In the genomic region with DNA sequence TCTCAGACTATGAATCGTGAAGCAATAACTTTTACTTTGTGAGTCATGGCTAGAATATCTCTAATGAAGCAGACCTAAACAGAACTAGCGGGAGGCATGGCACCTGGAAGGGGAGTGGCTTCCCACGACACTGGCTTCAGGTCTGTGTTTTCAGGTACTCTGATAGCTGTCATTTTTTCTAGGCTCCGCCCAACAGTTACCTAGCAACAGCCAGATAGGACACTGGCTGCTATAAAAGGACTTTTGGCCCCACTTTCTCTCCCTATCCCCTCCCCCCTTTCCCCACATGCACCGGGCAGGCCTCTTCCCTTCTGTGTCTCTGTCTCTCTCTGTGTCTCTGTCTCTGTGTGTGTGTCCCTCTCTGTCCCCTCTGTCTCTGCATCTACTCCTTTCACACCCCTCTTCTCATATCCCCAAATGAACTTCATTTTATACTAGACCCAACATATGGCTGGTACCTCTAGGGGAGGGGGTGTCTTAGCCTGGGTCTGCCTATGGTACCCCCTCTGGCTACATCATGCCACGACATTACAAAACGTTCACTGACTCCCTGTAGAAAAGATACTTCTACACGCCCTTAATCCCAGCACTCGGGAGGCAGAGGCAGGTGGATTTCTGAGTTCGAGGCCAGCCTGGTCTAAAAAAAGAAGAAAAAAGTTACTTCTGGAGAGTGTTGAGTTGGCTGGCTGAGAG, we compare ENCODE assay signal across 20 mouse cellular contexts.
A peak's percentile ranks its signal among the peaks of the same experiment; 100 is the strongest.
DNase-seq lines count a peak whose midpoint lies in the region; ATAC-seq and TF ChIP-seq lines count a peak whose summit lies in the region.
"Had no signal": no experiment of that assay in that cellular context is flagged by ENCODE, and none has a peak within 500 bp of the region (broad histone marks: within the 10 kb centered on the region; RNA-seq: fewer than 3 reads in every experiment).

No protein-coding gene starts in this region.

- H3K9me3 ChIP-seq in hindbrain, embryonic 13.5 days = no peaks in the 10 kb centered on the region
- H3K9me3 ChIP-seq in hindbrain, embryonic 14.5 days (ENCODE audit: control insufficient read depth, low read length) = no peaks in the 10 kb centered on the region
- no peaks in the 10 kb centered on the region for H3K9me3 ChIP-seq in intestine, embryonic 14.5 days (ENCODE audit: control insufficient read depth, low read length)
- no peaks in the 10 kb centered on the region for H3K9me3 ChIP-seq in stomach, embryonic 15.5 days
- H3K9me3 ChIP-seq: embryonic facial prominence, embryonic 13.5 days; forebrain, embryonic 12.5 days; heart, embryonic 10.5 days had no signal

- no peak for DNase-seq in hindbrain, embryonic 14.5 days (ENCODE audit: low spot score)
- no peak for DNase-seq in Patski (ENCODE audit: low read depth, low spot score)
- no peak for DNase-seq in intestine, embryonic 14.5 days (ENCODE audit: low spot score)
- no peak for DNase-seq in gastrocnemius, adult 8-10 months (ENCODE audit: low spot score in 2 of 2)
- no peak for DNase-seq in left cerebral cortex, adult 2 months (ENCODE audit: extremely low spot score in 1 of 2, low spot score in 2 of 2)
- DNase-seq in embryo, embryonic 10 days (ENCODE audit: low spot score) = no peak
- DNase-seq: adrenal gland, postnatal 25 days; B cell, adult 2 months; gastrocnemius, postnatal 36 days; heart, adult 18-20 months; heart, postnatal 10 days; kidney, adult 2 months had no signal

- no peak for TF ChIP-seq CTCF in Patski (IDR thresholded peaks at IDR 0.05)
- TF ChIP-seq CTCF in left cerebral cortex, adult 2 months (IDR thresholded peaks at IDR 0.05) = no peak

- CTCF ChIA-PET in Patski (lab: Charles Lee) = no interaction called here

- no peak for ATAC-seq in hindbrain, embryonic 13.5 days (ENCODE audit: low FRiP score)
- ATAC-seq in hindbrain, embryonic 14.5 days (ENCODE audit: low FRiP score) = no peak
- peak; percentile 55 for ATAC-seq in Patski
- peak; percentile 55 for ATAC-seq in intestine, embryonic 14.5 days (replicated peaks; ENCODE audit: low FRiP score, low TSS enrichment, low read depth)
- ATAC-seq in stomach, embryonic 15.5 days (ENCODE audit: insufficient read depth, low FRiP score, low read depth) = 0 out of 2 replicates have a peak, but pooled peaks have one; percentile 52
- ATAC-seq: activated CD4-positive, CD25-positive, alpha-beta regulatory T cell, adult 4 months; CD4-positive, CD25-positive, alpha-beta regulatory T cell, adult 4 months had no signal

- in situ Hi-C loops in Patski (cut with MboI; ENCODE audit: low pct_unique_long_range_greater_than_20kb) = no loop called here

- peaks cover 22% of the 10 kb centered on the region for H3K4me1 ChIP-seq in hindbrain, embryonic 13.5 days (replicated peaks)
- peaks cover 5% of the 10 kb centered on the region; the same call in 1 of the 2 replicates for H3K4me1 ChIP-seq in hindbrain, embryonic 14.5 days (replicated peaks; ENCODE audit: control insufficient read depth, insufficient read depth, low read length)
- no peaks in the 10 kb centered on the region for H3K4me1 ChIP-seq in intestine, embryonic 14.5 days (replicated peaks; ENCODE audit: control insufficient read depth, insufficient read depth, low read length)
- no peaks in the 10 kb centered on the region for H3K4me1 ChIP-seq in stomach, embryonic 15.5 days
- H3K4me1 ChIP-seq: forebrain, embryonic 12.5 days had no signal

- POLR2A ChIA-PET in Patski (lab: Charles Lee) = no interaction called here

- H3K4me3 ChIP-seq in hindbrain, embryonic 13.5 days = no peak overlapping the region
- no peak overlapping the region for H3K4me3 ChIP-seq in hindbrain, embryonic 14.5 days (replicated peaks; ENCODE audit: low read length)
- no peak overlapping the region for H3K4me3 ChIP-seq in intestine, embryonic 14.5 days (ENCODE audit: low read depth, low read length)
- no peak overlapping the region for H3K4me3 ChIP-seq in stomach, embryonic 15.5 days (replicated peaks)
- H3K4me3 ChIP-seq in left cerebral cortex, adult 2 months = no peak overlapping the region
- H3K4me3 ChIP-seq: embryonic facial prominence, embryonic 13.5 days; forebrain, embryonic 12.5 days; heart, embryonic 10.5 days had no signal

- intact Hi-C loops in left cerebral cortex, adult 2 months (cut with DNase I) = no loop called here

- WGBS in hindbrain, embryonic 13.5 days = 89% methylated on average over 10 of the region's 10 CpGs
- WGBS in hindbrain, embryonic 14.5 days = 89% methylated on average over 10 of the region's 10 CpGs
- 81% methylated on average over 10 of the region's 10 CpGs for WGBS in intestine, embryonic 14.5 days
- 82% methylated on average over 10 of the region's 10 CpGs for WGBS in stomach, embryonic 15.5 days

- H3K36me3 ChIP-seq in hindbrain, embryonic 13.5 days = no peaks in the 10 kb centered on the region
- H3K36me3 ChIP-seq in hindbrain, embryonic 14.5 days (replicated peaks; ENCODE audit: control insufficient read depth, insufficient read depth) = no peaks in the 10 kb centered on the region
- no peaks in the 10 kb centered on the region for H3K36me3 ChIP-seq in intestine, embryonic 14.5 days (ENCODE audit: control insufficient read depth, insufficient read depth, low read length)
- H3K36me3 ChIP-seq in stomach, embryonic 15.5 days = no peaks in the 10 kb centered on the region
- H3K36me3 ChIP-seq: embryonic facial prominence, embryonic 13.5 days; forebrain, embryonic 12.5 days; G1E; heart, embryonic 10.5 days had no signal

- H3K9ac ChIP-seq in hindbrain, embryonic 13.5 days = no peak overlapping the region
- H3K9ac ChIP-seq in hindbrain, embryonic 14.5 days = no peak overlapping the region
- no peak overlapping the region for H3K9ac ChIP-seq in intestine, embryonic 14.5 days (ENCODE audit: low read length)
- H3K9ac ChIP-seq in stomach, embryonic 15.5 days = no peak overlapping the region
- H3K9ac ChIP-seq: embryonic facial prominence, embryonic 13.5 days; forebrain, embryonic 12.5 days had no signal

- H3K27me3 ChIP-seq in hindbrain, embryonic 13.5 days = no peaks in the 10 kb centered on the region
- no peaks in the 10 kb centered on the region for H3K27me3 ChIP-seq in hindbrain, embryonic 14.5 days (ENCODE audit: control insufficient read depth, insufficient read depth, low read length)
- no peaks in the 10 kb centered on the region for H3K27me3 ChIP-seq in Patski
- no peaks in the 10 kb centered on the region for H3K27me3 ChIP-seq in intestine, embryonic 14.5 days (replicated peaks; ENCODE audit: control insufficient read depth, insufficient read depth, low read length)
- no peaks in the 10 kb centered on the region for H3K27me3 ChIP-seq in stomach, embryonic 15.5 days (replicated peaks)
- H3K27me3 ChIP-seq: embryonic facial prominence, embryonic 13.5 days; forebrain, embryonic 12.5 days had no signal

- H3K27ac ChIP-seq in hindbrain, embryonic 13.5 days = peak overlapping the region; percentile 56
- H3K27ac ChIP-seq in hindbrain, embryonic 14.5 days = no peak overlapping the region
- no peak overlapping the region for H3K27ac ChIP-seq in intestine, embryonic 14.5 days (ENCODE audit: low read depth)
- no peak overlapping the region for H3K27ac ChIP-seq in stomach, embryonic 15.5 days
- no peak overlapping the region for H3K27ac ChIP-seq in left cerebral cortex, adult 2 months
- H3K27ac ChIP-seq: embryonic facial prominence, embryonic 13.5 days; forebrain, embryonic 12.5 days; heart, embryonic 10.5 days had no signal

- H3K4me2 ChIP-seq in hindbrain, embryonic 13.5 days = no peak overlapping the region
- no peak overlapping the region for H3K4me2 ChIP-seq in hindbrain, embryonic 14.5 days (replicated peaks)
- no peak overlapping the region for H3K4me2 ChIP-seq in intestine, embryonic 14.5 days (ENCODE audit: low read length)
- H3K4me2 ChIP-seq in stomach, embryonic 15.5 days = no peak overlapping the region
- H3K4me2 ChIP-seq: embryonic facial prominence, embryonic 13.5 days; forebrain, embryonic 12.5 days had no signal

Comparison
In these comparisons a context has a peak if more than half of its experiments do, and no peak if none do; other contexts are left out.
1. ATAC-seq: peak in Patski (single experiment), intestine, embryonic 14.5 days (single experiment) and stomach, embryonic 15.5 days (single experiment); none in hindbrain, embryonic 13.5 days (single experiment) and hindbrain, embryonic 14.5 days (single experiment).